Mouse (Mus musculus) kidney, embryonic 14.5 days (tissue): ENCODE data around the gene Lrrc39. TPM values are rescaled to one million over a fixed set of nuclear protein-coding genes. Genes with fewer than 3 reads are reported as not detected.
A peak's percentile ranks its signal among the peaks of the same experiment; 100 is the strongest.

Experiments
- ATAC-seq: fragments of 200-750 bp; cut with Nextera tagmentation; 2 replicates; pipeline ENCODE4 v1.8.0; 2017; ENCODE audit warnings: moderate number of reproducible peaks, mild to moderate bottlenecking, moderate TSS enrichment, moderate library complexity; ENCODE audit not compliant: low FRiP score, low TSS enrichment
- H3K27ac ChIP-seq: fragments of 300-500 bp; sonication (generic); 2 replicates; pipeline ENCODE4 v1.5.1; 2014; ENCODE audit warnings: low read depth, mild to moderate bottlenecking, low read length, moderate library complexity, mixed read lengths
- H3K27me3 ChIP-seq: fragments of 300-500 bp; sonication (generic); 2 replicates; pipeline ENCODE4 v1.6.1; 2014; ENCODE audit warnings: mild to moderate bottlenecking, low read length; ENCODE audit not compliant: control insufficient read depth, insufficient read depth
- H3K36me3 ChIP-seq: fragments of 300-500 bp; sonication (generic); 2 replicates; pipeline ENCODE4 v1.6.1; 2014; ENCODE audit warnings: low read length, mixed read lengths; ENCODE audit not compliant: control insufficient read depth, insufficient read depth
- H3K4me1 ChIP-seq: fragments of 300-500 bp; sonication (generic); 2 replicates; pipeline ENCODE4 v1.6.1; 2014; ENCODE audit warnings: low read length, mixed read lengths; ENCODE audit not compliant: control insufficient read depth, insufficient read depth
- H3K4me2 ChIP-seq: fragments of 300-500 bp; sonication (generic); replicated peaks from 2 replicates; pipeline ENCODE4 v1.6.1; 2014; ENCODE audit warnings: low read depth, mild to moderate bottlenecking, low read length
- H3K4me3 ChIP-seq: fragments of 300-500 bp; sonication (generic); 2 replicates; pipeline ENCODE4 v1.5.1; 2014; ENCODE audit warnings: mild to moderate bottlenecking, low read length
- H3K9ac ChIP-seq: fragments of 300-500 bp; sonication (generic); 2 replicates; pipeline ENCODE4 v1.6.1; 2014; ENCODE audit warnings: low read depth, mild to moderate bottlenecking, low read length, moderate library complexity
- H3K9me3 ChIP-seq: fragments of 300-500 bp; sonication (generic); 2 replicates; pipeline ENCODE4 v1.6.1; 2016; ENCODE audit warnings: low read length; ENCODE audit not compliant: control insufficient read depth
- WGBS: fragments of 180-500 bp; shearing (Covaris S2); extraction: QIAGEN DNeasy Blood & Tissue Kit; methylation state at CpG from one replicate; pipeline ENCODE4 v1.1.7; 2014; 5-methylcytosine and 5-hydroxymethylcytosine counted together
- polyA plus RNA-seq: library from polyadenylated mRNA; unstranded; fragments of >200 nt; fragmentation: Nextera tagmentation; extraction: Ambion mirVana; gene quantifications from 2 replicates; pipeline ENCODE4 v1.2.1, GENCODE M21; 2014

Lrrc39 gene
- polyA plus RNA-seq = 0.45 and 0.61 TPM in 2 replicates

GRCm38 (mm10) chr3:116562408-116563094 is at the start of gene Lrrc39:
Gene Lrrc39, plus strand, starts transcription at chr3:116562973.
- H3K27me3 ChIP-seq = no peaks in the 10 kb centered on the region
- no peaks in the 10 kb centered on the region for H3K4me1 ChIP-seq
- no peak for ATAC-seq
- H3K4me2 ChIP-seq = no peak within 1 kb of the TSS
- H3K36me3 ChIP-seq = no peaks in the 10 kb centered on the region
- WGBS = 80% methylated on average over 7 of the region's 7 CpGs
- H3K4me3 ChIP-seq = no peak within 1 kb of the TSS
- H3K9ac ChIP-seq = no peak within 1 kb of the TSS
- H3K9me3 ChIP-seq = peaks cover 3% of the 10 kb centered on the region; the same call in 1 of the 2 replicates
- no peak within 1 kb of the TSS for H3K27ac ChIP-seq

- H3K4me1 ChIP-seq = no peaks in the 10 kb centered on the region
- no peak overlapping the region for H3K9ac ChIP-seq
- no peaks in the 10 kb centered on the region for H3K9me3 ChIP-seq
- 84% methylated on average over 12 of the region's 12 CpGs for WGBS
- H3K27me3 ChIP-seq = no peaks in the 10 kb centered on the region
- peaks cover 4% of the 10 kb centered on the region; the same call in 1 of the 2 replicates for H3K36me3 ChIP-seq
- no peak for ATAC-seq
- H3K4me3 ChIP-seq = no peak overlapping the region
- no peak overlapping the region for H3K27ac ChIP-seq
- H3K4me2 ChIP-seq = no peak overlapping the region
Measured at GRCm38 (mm10) chr3:116520141-116520761, 42.5 kb upstream of the Lrrc39 start.

- WGBS = 59% methylated on average over 4 of the region's 5 CpGs
- Histone ChIP-seq H3K4me2 (no peak overlapping the region), H3K4me1 (no peaks in the 10 kb centered on the region), H3K9me3 (no peaks in the 10 kb centered on the region), H3K27ac (no peak overlapping the region), H3K27me3 (no peaks in the 10 kb centered on the region), H3K36me3 (peaks cover 10% of the 10 kb centered on the region), H3K4me3 (no peak overlapping the region), H3K9ac (no peak overlapping the region)
- no peak for ATAC-seq
Measured at GRCm38 (mm10) chr3:116529741-116530140, 33.0 kb upstream of the Lrrc39 start.

GRCm38 (mm10) chr3:116530826-116531225 is 31.9 kb upstream of the Lrrc39 start:
- H3K4me3 ChIP-seq = no peak overlapping the region
- no peak overlapping the region for H3K9ac ChIP-seq
- no peaks in the 10 kb centered on the region for H3K27me3 ChIP-seq
- no peaks in the 10 kb centered on the region for H3K4me1 ChIP-seq
- 95% methylated on average over 4 of the region's 4 CpGs for WGBS
- H3K27ac ChIP-seq = no peak overlapping the region
- H3K36me3 ChIP-seq = peaks cover 21% of the 10 kb centered on the region
- no peak overlapping the region for H3K4me2 ChIP-seq
- H3K9me3 ChIP-seq = no peaks in the 10 kb centered on the region
- no peak for ATAC-seq

- H3K36me3 ChIP-seq = peaks cover 37% of the 10 kb centered on the region
Measured at GRCm38 (mm10) chr3:116536428-116537199, 26.2 kb upstream of the Lrrc39 start.

GRCm38 (mm10) chr3:116537200-116537573 is 25.6 kb upstream of the Lrrc39 start:
- Histone ChIP-seq H3K36me3 (peaks cover 40% of the 10 kb centered on the region), H3K27me3 (no peaks in the 10 kb centered on the region), H3K9ac (no peak overlapping the region), H3K4me1 (0 out of 2 replicates have a peak, but pooled peaks cover 8% of the 10 kb centered on the region), H3K27ac (0 out of 2 replicates have a peak overlapping the region, but pooled peaks have one; percentile 24), H3K4me3 (no peak overlapping the region), H3K9me3 (no peaks in the 10 kb centered on the region), H3K4me2 (no peak overlapping the region)
- WGBS = 26% methylated on average over 6 of the region's 6 CpGs
- ATAC-seq = peak; percentile 85

More at GRCm38 (mm10) chr3:116536428-116537199, 26.2 kb upstream of the Lrrc39 start:
- H3K4me1 ChIP-seq = 0 out of 2 replicates have a peak, but pooled peaks cover 8% of the 10 kb centered on the region
- peak; percentile 59 for ATAC-seq
- no peaks in the 10 kb centered on the region for H3K27me3 ChIP-seq
- H3K27ac ChIP-seq = 0 out of 2 replicates have a peak overlapping the region, but pooled peaks have one; percentile 24
- no peak overlapping the region for H3K4me3 ChIP-seq
- H3K9me3 ChIP-seq = no peaks in the 10 kb centered on the region
- H3K9ac ChIP-seq = no peak overlapping the region
- H3K4me2 ChIP-seq = no peak overlapping the region
- 20% methylated on average over 16 of the region's 16 CpGs for WGBS

GRCm38 (mm10) chr3:116542070-116542469 is 20.7 kb upstream of the Lrrc39 start:
- peaks cover 34% of the 10 kb centered on the region for H3K36me3 ChIP-seq
- H3K27me3 ChIP-seq = no peaks in the 10 kb centered on the region
- no peak overlapping the region for H3K4me2 ChIP-seq
- WGBS = 35% methylated on average over 2 of the region's 2 CpGs
- H3K4me3 ChIP-seq = no peak overlapping the region
- ATAC-seq = no peak
- no peak overlapping the region for H3K9ac ChIP-seq
- H3K9me3 ChIP-seq = no peaks in the 10 kb centered on the region
- no peak overlapping the region for H3K27ac ChIP-seq
- 0 out of 2 replicates have a peak, but pooled peaks cover 3% of the 10 kb centered on the region for H3K4me1 ChIP-seq

GRCm38 (mm10) chr3:116542532-116542931 is 20.2 kb upstream of the Lrrc39 start:
- H3K4me2 ChIP-seq = no peak overlapping the region
- no peak for ATAC-seq
- no peak overlapping the region for H3K27ac ChIP-seq
- peaks cover 37% of the 10 kb centered on the region for H3K36me3 ChIP-seq
- H3K9ac ChIP-seq = no peak overlapping the region
- WGBS = 41% methylated on average over 3 of the region's 3 CpGs
- H3K4me3 ChIP-seq = no peak overlapping the region
- no peaks in the 10 kb centered on the region for H3K4me1 ChIP-seq
- no peaks in the 10 kb centered on the region for H3K27me3 ChIP-seq
- no peaks in the 10 kb centered on the region for H3K9me3 ChIP-seq
